Mouse (Mus musculus) heart, postnatal 14 days (tissue): Measurements from ENCODE around the gene Stk10. TPM values are rescaled to one million over a fixed set of nuclear protein-coding genes. Genes with fewer than 3 reads are reported as not detected.
A peak's percentile ranks its signal among the peaks of the same experiment; 100 is the strongest.

Experiments used
- DNase-seq, 2 experiments: peaks; one replicate each; pipeline ENCODE4 v3.0.0; 2021 to 2022
- intact Hi-C: fragments of 180-260 bp; cut with DNase I; formaldehyde crosslinking; loops from one replicate; pipeline ENCODE4 v1.15.1; 2025
- total RNA-seq, 2 experiments: library from RNA; stranded (reverse); gene quantifications; 2 replicates each; pipeline ENCODE4 v1.2.3; 2021

Gene Stk10
- total RNA-seq, 2 experiments from 2014 or later: 14.3 to 14.5 TPM

DNA sequence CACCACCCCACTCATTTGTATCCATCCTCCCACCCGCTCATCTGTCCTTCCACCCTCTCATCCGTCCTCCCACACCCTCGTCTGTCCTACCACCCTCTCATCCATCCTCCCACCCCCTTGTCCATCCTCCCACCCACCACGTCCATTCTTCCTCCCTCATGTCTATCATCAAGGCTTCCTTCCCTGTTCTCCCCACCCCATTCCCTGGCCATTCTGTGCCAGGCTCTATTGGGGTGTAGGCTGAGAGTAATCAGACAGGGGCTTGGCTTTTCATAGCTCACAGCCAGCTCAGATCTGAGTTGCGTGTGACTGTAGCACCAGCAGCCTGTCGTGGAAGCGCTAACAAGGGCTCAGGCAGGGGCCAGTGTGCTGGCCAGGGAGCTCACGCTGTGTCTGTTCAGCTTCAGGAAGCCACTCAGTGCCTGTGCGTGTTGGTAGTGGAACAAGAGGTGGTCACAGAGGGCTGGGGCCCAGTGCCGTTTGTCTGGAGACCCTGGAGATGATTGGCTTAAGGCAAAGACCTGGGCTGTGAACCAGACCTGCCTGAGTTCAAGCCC is 14.4 kb downstream of the Stk10 start:
- intact Hi-C loops: no loop called here
- no peak for DNase-seq

DNA sequence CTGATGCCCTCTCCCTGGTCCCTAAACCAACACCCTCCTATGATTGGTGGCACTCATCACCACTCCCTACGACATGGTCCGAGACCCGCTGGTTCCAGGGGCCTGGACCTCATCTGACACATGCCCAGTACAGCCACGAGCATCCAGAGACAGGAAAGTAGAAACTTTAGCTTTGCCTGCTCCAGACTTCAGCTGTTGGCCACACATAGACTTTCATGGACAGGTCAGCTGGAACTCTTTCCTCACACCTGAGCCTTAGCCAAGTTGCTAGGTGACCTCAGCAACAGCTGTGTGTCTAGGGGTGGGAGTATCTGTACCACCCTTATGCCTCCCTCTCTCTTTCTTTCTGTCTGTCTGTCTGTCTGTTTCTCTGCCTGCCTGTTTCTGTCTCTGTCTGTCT is 15.1 kb downstream of the Stk10 start:
- intact Hi-C loops: no loop called here
- DNase-seq: no peak

DNA sequence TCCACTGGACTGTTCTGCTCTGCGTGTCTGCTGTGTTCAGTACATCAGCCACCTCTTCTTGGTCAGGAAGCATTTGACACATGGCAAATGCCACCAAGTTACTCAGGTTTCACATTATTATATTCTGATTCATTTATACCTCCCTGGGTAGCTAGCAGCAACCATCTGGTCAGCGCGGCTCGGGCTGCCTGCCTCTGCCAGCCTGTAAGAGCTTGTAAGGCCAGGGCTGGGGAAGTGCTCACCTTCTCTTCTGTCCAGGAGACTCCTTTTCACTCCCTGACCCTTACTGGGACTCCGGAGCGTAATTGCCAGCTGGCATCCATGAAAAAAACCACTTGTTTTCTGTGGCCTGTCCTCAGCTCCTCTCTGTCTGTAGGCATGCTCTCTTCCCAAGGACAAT is 16.1 kb downstream of the Stk10 start:
- intact Hi-C loops: no loop called here
- no peak for DNase-seq

DNA sequence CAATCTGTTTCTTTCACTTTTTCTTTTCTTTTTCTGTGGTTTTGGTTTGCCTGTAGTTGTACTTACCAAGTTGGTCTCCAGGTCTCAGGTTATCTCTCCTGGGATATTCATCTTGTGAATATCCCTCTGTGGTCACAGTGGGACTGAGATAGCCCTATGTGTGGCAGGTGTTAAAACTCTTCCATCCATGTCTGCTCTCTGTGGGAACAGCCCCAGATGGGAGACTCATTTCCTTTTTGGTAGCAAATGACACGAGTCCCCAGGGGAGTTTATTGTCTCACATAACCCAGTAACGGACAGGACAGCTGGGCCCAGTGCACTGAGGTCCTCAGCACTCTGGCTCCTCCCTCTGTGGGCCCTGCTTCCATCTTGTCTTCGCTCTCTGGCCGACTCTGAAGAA is 17.0 kb downstream of the Stk10 start:
- DNase-seq: no peak
- intact Hi-C loops: no loop called here

DNA sequence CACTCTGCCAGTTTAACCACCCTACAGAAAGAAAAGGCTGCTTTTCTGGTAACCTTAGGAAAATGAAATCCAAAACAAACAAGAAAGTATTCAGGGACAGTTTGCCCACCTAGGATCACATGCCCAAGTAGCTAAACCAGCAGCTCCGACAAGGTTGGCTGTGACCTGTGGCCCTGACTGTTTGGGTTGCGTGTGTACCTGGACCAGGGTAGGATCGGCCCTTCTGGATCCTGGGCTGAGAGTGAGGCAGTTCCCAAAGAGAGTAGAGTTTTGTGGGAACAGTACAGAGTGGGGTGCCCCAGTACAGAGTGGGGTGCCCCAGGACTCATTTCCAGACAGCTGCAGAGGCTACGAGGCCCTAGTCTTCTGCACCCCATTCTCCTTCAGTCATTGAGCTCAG is 18.0 kb downstream of the Stk10 start:
- no peak for DNase-seq
- intact Hi-C loops: no loop called here

DNA sequence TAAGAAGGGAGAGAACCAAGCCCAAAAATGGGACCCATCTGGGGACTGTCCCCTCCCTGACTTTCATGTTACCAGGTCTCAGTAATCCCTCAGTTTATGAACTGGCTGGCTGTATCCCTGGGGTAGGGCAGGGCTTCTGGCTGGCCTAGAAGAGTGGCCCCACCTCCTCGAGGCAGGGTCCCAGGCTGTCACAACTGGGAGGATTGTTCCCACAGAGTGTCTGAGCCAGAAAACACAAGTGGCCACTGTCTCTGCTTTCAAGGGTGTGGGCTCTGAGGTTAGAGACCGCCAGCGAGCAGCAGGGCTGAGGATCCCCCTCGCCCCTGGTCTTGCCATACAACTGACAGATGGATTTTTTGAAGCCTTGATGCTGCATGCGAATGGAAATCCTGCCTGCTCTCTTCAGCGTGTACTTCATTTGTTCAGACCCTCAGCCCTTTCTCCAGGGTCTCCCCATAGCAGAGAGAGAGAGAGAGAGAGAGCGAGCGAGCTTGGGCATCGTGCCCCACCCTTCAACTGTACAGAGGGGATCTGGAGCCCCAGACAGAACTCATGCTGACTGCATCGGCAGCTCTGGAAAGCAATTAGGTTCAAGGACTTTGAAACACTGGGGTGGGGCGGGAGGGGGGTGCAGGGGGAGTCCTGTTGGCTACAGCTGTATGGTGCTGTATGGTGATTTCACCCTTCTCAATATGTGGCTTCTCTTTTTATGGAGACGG is 18.6 kb downstream of the Stk10 start:
- no peak for DNase-seq
- intact Hi-C loops: no loop called here

DNA sequence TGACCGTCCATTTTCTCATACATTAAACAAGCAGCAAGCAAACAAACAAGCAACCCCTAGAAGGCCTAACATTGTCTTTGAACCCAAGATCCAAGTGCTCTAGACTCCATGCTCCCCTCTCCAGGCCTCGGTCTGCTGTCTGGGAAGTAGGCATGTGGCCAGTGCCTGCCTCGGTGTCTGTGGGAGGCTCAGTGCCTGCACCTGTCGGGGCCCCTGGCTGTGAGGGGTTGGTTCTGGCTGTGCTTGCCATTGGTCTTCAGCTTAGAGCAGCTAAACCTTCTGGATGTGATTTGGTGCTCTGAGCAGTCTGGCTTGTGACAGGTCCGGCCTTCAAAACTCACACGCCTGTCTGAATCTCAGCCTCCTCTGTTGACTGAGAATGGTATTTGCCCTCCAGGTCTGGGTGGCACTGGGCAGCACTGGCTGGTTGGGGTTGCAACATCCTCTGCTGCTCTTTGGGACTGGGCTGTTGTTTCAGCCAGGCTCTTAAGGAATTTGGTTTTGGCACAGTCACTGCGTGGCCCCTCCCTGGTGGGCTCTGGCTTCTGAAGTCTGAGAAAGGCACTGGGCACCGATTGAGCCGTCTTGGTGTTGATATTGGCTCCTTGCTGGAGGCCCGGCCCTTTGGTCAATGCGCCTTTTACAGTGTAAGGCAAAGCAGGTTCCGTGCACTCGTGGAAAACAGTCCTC is 19.4 kb downstream of the Stk10 start:
- intact Hi-C loops: no loop called here
- no peak for DNase-seq

DNA sequence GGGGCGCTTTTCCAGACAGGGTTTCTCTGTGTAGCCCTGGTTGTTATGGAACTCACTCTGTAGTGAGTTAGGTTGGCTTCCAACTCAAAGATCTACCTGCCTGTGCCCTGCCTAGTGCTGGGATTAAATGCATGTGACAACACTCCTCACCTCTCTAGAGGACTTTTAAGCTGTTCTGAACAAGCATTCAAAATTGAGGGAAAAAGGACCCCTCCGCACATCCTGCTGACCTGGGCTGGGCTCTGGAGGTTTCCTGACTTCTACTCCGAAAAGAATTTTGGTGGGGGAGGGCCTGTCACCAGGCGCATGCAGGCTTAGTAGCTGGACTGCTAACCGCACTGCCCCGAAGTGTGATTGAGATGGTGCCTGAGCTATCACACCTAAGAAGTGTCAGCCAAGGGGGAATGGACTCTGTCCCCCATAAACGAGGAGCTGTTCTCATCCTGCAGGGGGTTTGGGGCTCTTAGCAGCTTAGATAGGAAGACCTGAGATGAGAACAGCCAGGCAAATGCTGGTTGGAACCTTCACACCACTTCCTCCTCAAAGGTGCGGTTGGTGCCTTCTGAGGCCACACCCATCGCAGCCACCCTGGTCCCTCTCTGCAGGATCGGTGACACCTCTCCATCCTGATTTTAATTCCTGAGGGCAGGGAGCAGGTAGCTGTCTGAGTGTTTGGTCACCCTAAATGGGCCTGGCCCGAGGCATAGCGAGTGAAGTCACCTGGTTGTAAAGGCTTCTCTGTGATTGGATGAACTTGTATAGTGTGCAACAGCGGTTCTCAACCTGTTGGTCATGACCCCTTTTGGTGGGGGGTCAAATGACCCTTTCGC is 20.4 kb downstream of the Stk10 start:
- intact Hi-C loops: no loop called here
- DNase-seq: no peak

DNA sequence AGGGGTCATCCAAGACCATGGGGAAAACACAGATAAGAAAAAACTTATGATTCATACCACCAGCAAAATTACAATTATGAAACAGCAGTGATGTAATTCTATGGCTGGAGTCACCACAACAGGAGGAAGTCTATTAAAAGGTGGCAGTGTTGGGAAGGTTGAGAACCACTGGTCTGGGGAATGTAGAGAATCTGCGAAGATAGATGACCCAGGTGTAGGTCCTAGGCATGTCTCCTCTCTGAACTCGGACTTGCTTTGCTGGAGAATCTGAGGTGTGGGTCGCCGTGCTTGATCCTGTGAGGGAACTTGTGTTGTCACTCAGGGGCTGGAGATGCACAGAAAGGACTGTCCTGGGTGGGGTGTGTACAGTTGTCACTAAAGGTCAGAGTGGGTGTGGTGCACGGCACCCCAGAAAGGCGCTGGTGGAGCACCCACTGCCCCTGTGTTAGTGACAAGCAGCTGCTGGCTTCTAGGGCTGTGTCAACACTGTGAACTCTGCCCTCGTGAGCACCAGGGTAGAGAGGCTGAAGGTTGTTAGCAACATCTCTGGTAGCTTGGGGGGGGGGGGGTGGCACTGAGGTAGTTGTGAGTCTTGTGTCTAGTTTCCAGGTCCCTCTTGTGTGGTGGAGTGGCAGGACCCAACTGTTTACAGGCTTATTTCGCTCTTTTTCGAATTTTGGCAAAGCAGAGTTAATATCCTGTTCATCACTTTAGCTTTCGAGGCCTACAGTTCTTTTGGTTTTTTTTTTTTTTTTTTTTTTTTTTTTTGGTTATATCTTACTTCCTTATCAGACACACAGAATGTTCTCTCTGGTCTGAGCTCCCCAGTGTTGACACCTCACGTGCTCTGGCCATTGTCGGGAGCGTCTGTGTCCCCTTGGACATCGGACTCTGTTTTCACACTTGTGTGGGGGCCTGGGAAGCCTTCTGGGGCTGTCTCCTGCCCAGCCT is 21.3 kb downstream of the Stk10 start:
- intact Hi-C loops: no loop called here
- no peak for DNase-seq

DNA sequence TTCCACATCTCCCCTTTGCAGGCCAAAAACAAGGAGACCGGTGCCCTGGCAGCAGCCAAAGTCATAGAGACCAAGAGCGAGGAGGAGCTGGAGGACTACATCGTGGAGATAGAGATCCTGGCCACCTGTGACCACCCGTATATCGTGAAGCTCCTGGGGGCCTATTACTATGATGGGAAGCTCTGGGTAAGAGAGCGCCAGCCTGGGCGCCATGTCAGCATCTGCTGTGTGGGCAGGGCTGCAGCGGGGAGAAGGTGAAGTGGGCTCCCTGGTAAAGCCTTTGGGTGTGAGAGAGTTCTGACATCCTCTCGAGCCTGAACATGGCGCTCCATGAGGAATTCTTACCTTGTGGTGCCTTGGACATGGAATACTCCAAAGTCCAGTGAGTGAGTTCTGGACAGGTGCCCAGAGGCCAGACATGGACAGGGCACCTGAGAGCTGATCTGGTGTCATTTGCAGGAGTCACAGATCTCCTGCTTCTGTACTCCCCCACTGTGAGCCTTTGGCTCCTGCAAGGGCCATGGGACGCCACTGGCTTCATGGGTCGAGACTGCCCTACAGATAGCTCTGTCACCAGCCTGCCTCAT is 22.1 kb downstream of the Stk10 start:
- intact Hi-C loops: no loop called here
- DNase-seq: no peak

DNA sequence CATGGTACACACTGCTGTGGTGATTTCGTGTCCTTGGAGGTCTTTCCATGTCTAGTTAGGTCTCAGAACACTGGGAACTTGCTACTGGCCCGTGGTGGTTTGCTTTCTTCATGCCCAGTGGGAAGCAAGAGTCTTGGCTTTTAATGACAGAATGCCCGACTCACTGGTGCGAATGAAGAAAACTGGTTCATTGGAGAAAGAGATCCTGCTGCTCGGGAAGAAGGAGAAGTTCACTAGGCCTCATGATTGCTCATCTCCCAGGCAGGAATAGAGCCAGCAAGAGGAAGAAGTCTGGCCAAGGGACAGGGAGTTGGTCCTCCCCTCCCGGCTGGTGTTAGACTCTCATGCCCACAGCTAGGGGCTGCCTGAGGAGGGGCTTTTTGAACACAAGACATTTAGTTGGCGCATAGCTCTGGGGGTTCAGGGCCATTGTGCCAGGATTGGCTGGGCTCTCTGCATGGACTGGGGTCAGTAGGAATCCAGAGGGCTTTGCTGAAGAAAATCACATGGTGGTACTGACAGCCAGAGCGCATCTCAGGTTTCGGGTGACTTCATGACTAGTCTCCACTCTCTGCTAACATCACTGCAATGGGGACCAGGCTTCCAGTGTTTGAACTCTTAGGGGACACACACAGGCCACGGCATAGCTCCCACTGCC is 23.4 kb downstream of the Stk10 start:
- DNase-seq: no peak
- intact Hi-C loops: no loop called here

DNA sequence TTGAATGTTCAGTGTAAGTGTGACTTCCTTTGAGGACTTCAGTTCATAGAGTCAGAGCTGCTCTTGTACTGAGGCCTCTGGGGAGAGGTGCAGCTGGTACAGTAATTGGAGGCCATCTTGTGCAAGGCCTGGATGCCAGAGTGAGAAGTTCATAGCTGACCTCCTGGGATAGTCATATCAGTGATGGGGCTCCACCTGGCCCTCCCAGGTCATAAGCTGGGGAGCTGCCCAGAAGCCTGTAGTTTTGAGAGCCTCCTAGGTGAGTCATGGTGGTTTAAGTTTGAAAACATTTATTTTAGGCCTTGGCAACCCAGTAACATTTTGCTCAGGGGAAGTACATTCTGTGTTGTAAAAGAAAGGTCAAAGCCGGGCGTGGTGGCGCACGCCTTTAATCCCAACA is 24.9 kb downstream of the Stk10 start:
- intact Hi-C loops: no loop called here
- DNase-seq: no peak

DNA sequence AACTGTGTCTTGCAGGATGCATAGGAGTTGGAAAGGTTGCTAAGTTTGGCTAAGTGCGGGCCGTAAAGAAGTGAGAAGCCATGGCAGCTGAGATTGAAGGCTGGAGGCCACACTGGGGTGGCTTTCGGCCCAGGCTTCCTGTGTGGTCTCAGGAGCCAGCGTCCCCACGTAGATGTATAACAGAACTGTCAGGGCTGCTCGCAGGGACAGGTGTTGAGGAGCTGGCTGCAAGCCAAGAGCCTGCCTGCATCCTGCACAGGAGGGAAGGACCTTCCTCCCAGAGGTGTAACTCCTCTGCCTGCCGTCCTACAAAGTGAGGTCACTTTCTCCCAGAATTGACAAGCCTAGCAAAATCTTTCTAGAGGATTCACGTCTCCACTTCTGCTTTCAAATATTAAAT is 25.6 kb downstream of the Stk10 start:
- DNase-seq: peak in 1 of 2 experiments; percentile 51
- intact Hi-C loops: no loop called here

DNA sequence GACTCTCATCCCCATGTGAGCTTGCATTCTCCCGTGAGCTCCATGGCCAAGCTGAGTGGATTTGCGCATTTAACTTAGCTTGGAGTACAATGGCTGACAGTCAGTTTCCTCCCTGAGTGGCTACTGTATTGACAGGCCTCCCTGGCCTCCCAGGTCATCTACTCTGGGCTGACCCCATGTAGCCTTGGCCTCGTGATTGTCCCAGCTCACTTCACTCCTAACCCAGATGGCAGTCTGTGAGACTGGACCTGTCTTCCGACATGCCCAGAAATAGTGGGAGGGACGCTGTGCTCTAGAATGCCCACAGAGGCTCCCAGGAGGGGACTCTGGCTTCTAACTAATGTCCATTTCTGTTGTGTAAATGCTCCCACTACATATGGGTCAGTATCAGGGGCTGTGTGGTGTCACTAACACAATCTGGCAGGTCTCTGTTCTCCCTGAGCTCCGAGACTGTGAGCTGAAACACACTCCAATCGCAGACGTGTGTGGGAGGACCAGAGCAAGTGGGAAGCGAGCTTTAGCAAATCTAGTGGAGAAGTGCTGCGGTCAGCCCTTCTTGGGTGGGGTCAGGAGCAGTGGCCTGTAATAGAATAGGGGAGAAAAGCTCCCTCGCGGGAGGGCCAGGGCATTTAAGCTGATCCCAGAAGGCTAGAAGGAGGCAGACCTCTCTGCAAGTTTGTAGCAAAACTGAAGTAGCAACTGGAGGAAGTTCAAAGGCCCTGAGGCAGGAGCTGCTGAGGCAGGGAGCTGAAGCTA is 27.1 kb downstream of the Stk10 start:
- DNase-seq: no peak
- intact Hi-C loops: no loop called here

DNA sequence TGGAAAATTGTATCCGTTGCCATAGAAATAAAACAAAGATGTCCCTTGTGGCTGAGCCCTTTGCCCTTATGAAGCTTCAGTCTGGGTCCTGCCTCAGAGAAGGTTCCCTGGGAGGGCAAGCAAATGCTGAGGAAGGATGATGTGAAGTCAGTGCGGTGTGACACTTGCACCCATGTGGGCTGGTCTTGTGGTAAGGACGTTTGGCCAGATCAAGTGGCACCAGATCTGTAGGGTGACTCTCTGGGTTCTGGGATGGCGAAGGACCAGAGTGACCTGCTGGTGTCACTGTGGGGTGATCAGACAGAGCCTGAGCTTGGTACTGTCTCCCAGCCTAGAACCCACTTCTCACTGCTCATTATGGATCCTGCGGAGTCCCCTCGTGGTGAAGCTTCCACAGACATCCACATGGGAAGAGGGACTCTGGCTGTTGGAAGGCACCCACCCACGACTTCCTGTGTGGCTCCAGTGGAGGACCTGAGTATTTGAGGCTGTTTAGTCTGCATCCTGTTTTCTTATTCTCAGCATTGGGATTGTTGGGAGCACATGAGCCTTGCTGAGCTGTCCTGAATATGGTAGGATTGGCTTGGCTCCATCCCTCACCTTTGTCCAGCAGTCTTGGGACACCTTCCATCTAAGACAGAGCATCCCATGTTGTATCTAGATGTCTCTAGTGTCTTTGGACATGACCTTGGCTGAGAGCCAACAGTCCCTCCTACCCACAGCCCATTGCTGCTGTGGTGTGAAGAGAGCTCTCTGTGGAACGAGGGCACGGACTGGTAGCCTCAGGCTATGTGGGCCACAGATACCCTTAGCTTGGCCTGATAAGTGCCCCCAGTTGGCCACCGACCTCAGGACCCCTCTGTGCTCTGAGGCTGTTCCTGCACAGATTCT is 28.6 kb downstream of the Stk10 start:
- no peak for DNase-seq
- intact Hi-C loops: no loop called here

DNA sequence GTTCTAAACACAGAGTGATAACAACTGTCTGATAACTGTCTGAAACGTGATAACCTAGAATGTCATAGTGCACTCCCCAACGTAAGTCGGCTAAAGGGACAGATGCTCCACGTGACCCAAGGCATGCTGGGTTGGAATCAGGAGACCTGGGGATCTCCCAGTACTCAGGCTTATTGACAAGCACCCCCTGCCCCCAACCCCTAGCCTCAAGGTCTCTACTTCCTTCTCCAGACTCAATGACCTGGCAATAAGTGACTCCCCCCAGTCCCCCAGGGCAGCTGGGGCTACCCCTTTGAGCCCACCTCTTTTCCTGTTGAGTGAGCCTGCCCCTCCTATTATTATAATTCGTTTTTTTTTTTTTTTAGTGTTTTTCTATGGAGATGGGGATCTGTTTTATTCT is 29.6 kb downstream of the Stk10 start:
- intact Hi-C loops: no loop called here
- no peak for DNase-seq

DNA sequence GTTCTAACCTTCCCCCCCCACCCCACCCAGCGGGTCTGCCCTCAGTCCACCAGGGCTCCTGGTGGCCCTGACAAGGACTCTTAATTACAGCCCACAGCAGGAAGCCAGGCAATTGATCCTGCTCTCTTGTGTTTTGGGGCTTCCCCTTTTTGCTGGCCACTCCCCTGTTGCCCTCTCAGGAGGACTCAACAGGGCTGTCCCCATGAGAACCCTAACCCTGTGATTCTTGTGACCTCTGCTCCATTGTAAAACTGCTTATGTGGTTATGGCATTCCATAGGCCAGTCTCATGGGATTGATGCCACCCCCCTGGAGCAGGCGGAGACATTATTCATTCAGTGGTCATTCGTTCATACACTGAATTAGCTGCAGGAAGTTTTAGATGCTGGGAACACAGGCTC is 30.6 kb downstream of the Stk10 start:
- intact Hi-C loops: loop anchor here (2.0 kb wide), 1 partner anchor 29 kb away; no protein-coding TSS in a partner anchor
- DNase-seq: no peak
